Mouse (Mus musculus) spleen, postnatal 14 days (tissue): ENCODE results near the gene Sema7a.
A peak's percentile ranks its signal among the peaks of the same experiment; 100 is the strongest.

Source experiments
- DNase-seq, 2 experiments: peaks; one replicate each; pipeline ENCODE4 v3.0.0; 2021 to 2022; ENCODE audit warnings: low spot score in 2 of 2

Gene Sema7a

GRCm38 (mm10) chr9:57975200-57975821 is 35.4 kb downstream of the Sema7a start:
- no peak for DNase-seq

DNA sequence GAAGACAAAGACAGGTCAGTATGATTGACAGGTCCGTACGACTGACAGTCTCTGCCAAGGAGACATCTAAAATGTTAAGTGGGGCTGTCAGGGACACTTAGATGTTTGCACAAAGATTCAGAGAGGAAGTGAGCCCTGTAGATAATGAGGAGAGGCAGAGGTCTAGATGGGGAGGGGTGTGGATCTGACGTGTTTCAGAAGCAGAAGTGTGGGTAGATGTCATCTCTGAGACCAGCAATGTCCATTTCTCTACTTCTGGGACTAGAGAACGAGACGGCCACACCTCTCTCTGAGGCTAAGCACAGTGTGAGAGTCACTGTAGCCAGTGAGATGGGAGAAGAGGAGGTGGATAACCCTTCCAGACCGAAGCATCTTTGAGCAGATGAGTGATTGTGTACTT is 38.1 kb downstream of the Sema7a start:
- no peak for DNase-seq

DNA sequence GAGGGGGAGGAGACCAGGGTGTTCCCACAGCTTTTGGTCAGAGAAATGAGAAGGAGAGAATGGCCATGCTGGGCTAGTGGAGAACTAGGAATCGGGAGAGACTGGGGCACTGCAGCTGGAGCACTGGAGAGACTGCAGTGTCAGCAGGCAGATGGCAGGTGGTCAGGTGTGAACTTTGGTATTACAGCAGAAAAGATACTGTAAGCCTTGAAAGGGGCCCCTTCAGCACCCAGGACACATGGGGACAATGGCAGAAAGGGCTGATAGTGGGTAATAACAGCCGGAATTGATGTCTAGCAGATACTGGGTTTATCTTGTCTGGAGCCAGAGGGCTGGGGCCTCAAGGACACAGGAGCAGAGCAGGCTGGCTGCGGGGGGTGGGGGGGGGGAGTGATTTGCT is 38.9 kb downstream of the Sema7a start:
- no peak for DNase-seq

DNA sequence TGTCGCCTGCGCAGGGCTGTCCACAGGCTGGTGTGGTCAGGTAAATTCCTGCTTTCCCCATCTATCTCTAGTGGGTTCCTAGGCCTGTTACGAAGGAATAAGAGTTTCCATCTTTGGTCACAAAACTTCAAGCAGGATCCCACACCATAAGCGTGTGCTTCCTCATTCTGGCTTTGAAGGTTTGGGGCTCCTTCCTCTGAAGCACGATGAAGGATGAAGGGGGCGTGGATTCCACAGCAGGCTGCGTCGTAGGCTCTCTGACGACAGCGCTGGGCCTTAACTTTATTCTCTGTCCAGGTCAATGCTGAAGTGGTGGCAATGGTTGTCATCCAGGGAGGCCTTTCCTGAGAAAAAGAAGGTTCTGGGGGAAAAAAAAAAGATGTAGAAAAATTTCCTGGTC is 40.7 kb downstream of the Sema7a start:
- no peak for DNase-seq

DNA sequence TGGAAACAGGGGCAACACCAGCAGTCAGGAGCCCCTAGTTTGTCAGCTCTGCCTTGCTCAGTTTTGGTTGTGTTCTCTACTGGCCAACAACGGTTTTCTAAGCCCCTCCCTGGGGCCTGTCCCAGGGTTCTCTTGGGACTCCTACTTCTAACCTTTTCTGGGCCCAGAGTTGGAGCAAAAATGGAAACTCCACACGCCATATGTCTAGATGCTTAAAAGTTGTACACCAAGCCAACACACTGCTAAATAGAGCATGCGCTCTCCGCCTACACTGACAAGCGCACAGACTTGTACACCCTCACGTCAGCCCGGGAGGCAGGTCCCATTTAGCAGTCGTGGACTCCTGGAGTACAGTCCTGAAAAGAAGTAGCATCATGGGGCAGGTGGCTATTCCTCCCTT is 45.4 kb downstream of the Sema7a start:
- DNase-seq, result no peak

DNA sequence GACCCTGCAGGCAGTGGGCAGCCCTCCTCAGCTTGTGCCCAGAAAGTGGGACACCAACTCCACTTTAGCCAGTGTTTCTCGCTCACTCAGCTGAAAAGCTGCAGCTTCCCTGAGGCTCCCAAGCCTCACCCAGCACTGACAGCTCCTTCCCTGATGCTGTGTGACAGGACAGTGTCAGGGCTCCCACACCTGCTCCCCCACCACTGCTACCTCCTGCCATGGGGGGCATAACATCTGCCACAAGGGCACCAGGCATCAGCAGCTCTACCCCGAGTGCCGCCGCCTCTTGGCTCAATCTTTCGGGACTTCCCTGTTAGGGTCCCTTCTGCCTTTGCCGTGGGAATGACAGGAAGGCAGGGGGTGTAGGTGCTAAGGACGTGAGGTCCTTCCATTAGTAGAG is 46.4 kb downstream of the Sema7a start:
- no peak for DNase-seq

GRCm38 (mm10) chr9:57988098-57988497 is 48.2 kb downstream of the Sema7a start:
- no peak for DNase-seq

DNA sequence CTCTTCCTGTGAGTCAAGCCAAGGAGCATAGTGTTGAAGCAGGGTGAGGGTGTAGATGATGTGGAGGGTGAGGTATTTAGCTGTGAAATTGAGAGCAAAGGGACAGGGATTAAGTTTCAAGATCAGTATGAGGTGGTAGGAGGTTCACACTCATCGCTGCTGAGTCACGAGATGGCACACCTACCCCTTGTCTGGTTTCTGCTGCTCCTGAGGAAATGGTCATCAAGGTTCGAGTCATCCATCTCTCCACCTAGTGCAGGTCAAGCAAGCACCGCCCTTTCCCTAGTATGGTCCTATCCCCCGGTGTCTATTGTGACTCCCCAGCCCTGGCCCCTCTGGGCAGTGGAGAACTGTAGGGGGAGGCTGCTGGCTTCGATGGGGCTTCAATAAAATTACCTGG is 49.4 kb downstream of the Sema7a start:
- DNase-seq, result no peak

DNA sequence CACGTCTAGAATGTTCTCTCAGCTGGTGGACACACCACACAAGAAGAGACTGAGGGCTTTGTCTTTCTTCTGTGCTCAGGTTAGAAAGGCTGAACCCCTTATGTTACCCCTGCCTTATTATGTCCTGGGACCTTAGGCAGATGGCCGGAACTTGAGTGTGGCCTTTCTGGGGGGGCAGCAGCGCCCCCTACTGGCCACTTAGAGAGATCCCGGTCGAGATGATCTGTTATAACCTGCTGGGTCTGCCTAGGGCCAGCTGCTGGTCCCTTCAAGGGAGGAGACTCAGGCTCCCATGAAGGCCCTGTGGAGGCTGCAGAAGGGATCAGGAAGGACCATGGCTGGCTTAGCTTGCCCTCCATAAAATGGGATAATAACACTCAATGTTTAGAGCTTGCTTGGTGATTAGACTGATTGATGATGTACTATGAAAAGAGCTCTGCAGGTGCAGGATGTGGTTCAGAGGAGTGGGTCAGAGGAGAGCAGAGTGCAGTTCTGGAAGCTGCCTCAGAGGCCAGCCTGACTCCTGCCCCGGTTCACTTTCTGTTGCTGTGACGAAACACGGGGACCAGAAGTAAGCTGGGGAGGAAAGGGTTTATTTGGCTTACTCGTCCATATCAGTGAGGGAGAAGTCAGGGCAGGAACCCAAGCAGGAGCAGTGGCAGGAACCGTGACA is 50.7 kb downstream of the Sema7a start:
- peak in 1 of 2 experiments; percentile 37 for DNase-seq

GRCm38 (mm10) chr9:57992060-57992459 is 52.1 kb downstream of the Sema7a start:
- DNase-seq, result no peak

DNA sequence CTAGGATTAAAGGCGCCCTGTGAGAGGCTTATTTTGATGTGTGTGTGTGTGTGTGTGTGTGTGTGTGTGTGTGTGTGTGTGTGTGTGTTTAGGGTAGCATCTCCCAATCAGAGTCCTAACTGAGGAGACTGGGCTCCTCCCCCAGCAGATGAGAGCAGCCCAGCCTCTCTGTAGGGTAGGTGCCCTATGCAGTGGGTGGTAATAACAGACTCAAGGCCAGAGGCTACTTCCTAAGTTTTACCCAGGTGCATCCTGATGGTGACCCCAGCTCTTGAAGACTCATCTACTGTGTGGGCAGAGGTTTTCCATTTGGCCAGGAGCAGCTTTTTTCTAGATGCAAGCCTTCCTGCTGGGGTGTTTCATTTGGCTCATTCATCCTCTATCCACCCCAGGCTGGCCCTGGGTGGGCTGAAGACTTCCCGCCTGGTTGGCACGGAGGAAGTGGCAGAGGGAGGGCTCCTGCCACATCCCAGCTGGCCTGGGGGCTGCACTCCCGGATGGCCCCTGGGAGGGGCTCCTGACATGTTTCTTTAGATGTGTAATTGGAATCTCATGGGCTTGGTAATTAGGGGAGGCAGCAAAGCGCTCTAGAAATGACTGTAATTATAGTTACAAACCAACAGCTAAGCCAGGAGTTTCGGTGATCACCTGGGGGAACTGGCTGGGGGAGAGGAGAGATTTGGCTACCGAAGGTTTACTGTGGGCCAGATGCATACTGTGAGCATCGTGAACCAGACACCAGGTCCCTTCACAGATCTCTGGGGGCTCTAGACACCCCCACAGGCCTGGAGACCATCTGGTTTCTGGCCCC is 53.1 kb downstream of the Sema7a start:
- no peak for DNase-seq

- DNase-seq, result no peak
These were observed 55.4 kb downstream of the Sema7a start for GRCm38 (mm10) chr9:57995282-57995681.

DNA sequence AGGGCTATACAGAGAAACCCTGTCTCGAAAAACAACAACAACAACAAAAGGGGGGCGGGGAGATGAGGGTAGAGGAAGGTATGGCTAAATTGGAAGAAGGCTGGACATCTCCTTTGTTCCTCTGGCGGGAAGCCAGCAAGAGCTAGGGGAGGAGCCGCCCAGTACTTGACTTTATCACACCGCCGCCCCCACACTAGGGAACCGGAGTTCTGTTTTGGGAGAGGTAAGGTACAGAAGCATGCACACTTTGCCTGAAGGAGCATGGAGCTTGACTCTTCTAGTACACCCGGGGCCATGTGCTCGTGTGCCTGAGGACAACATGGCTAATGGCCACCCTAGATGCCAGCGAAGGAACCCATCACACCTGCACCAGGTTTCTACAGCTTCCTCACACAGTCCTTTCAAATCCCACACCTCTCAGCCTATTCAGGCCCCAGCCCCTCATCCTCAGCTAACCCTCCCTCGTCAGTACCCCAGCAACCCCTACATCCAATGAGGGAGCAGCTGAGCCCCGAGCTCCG is 57.7 kb downstream of the Sema7a start:
- DNase-seq, result no peak

DNA sequence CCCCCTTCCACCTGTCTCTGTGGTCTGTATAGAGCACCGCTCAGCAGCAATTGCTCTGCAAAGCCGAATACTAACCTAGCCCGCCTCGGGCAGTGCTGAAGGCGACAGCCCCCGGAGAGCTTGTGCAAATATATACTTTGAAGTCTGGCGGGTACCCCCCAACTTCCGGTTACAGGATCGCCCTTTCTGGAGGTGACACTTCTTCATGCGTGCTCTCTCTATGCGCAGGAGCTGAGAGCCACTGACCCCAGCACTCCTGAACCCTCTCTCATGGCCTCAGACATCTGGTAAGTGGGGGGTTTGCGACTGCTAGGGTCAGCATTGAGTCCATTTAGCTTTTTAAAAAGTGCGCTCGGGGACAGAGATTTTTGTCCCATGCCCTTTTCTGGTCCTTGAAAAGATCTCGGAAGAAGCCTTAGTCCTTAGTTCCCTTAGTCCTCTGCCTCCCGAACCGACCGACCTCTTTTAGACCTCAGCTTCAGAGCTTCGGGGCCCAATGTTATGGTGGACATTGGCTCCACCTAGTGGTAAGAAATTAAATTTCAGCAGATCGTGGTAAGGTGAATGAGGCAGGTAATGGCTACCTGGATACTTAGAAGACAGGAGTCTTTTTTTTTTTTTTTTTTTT is 58.2 kb downstream of the Sema7a start:
- DNase-seq, result peak in 1 of 2 experiments; percentile 35

DNA sequence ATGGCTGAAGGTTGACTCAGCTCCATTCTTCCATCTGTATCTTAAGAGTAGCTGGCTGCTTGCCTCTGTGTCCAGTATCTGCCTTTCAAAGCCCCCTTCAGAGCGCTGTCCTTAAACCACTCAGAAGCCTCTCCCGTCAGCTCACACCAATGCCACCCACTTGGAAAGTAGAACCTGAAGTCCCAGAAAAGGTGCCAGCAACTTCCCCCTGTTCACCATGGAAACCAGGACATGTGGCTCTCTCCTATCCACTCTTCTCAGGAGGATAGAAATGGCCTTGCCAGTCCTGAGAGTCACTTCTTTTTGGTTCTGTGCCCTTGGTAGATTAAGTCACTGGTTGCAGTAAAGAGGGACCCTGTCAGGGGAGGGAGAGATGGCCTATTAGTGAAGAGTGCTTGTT is 58.8 kb downstream of the Sema7a start:
- DNase-seq, result no peak

DNA sequence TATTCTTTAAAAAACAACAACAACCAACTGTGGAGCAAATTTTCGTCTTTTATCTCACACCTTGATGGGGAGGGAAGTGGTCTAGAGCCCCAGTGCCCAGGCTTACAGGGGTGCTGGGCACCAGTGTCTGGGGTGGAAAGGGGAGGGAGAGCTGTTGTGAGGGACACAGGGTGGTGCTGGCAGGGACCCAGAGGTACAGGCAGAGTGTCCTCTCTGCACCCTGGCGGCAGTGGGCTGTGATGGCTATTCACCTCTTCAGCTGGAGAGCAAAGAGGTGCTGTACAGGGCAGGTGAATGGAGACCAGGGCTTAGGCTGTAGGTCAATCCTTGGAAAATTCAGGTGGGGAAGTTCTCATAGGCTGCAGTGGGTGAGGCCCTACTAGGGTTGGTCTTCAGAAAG is 59.8 kb downstream of the Sema7a start:
- DNase-seq, result no peak

DNA sequence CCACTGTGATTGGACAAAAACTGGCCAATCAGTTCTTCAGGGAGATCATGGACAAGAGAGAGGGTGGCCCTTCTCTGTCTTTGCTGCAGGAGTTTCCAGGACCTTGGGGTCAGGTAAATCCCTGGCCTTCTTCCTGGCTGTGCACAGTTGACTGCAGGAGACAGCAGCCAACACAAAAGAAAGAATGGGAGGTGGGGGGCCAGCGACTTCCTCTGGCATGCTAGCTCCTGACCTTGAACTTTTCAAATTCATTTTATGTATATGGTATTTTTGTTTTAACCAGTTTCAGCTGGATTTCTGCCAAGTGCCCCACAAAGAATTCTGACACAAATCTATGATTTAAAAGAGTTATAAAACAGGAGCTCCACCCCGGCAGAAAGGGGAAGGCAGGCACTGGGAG is 63.4 kb downstream of the Sema7a start:
- DNase-seq, result no peak

GRCm38 (mm10) chr9:58005753-58006461 is 66.0 kb downstream of the Sema7a start, which contains the start of gene Cyp11a1:
Gene Cyp11a1, plus strand, starts transcription at chr9:58006411.
- no peak for DNase-seq

- no peak for DNase-seq
These were observed 68.6 kb downstream of the Sema7a start for GRCm38 (mm10) chr9:58008336-58009014.

- DNase-seq, result no peak
These were observed 69.1 kb downstream of the Sema7a start for GRCm38 (mm10) chr9:58009015-58009362.

DNA sequence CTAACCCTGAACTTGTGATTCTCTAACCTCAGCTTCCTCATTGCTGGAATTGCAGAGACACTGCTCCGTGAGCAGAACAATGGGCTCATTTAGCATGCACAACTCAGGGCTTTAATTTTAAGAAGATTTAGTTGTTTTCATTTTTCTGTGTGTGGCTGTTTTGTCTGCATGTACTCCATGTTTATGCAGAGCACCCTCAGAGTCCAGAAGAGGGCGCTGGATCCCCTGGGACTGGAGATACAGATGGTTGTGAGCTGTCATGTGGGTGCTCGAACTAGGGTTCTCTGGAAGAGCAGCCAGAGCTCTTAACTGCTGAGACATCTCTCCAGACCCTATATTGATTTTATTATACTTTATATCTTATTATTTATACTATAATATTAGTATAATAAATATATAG is 69.7 kb downstream of the Sema7a start:
- no peak for DNase-seq
